Mouse (Mus musculus): ENCODE measurements around the gene Gm6685.
A peak's percentile ranks its signal among the peaks of the same experiment; 100 is the strongest.
"Not testable (repeated sequence)": the region's sequence is repeated elsewhere in the genome, so short reads cannot be mapped to it uniquely, and the experiment has no call there.

The Gm6685 gene

DNA sequence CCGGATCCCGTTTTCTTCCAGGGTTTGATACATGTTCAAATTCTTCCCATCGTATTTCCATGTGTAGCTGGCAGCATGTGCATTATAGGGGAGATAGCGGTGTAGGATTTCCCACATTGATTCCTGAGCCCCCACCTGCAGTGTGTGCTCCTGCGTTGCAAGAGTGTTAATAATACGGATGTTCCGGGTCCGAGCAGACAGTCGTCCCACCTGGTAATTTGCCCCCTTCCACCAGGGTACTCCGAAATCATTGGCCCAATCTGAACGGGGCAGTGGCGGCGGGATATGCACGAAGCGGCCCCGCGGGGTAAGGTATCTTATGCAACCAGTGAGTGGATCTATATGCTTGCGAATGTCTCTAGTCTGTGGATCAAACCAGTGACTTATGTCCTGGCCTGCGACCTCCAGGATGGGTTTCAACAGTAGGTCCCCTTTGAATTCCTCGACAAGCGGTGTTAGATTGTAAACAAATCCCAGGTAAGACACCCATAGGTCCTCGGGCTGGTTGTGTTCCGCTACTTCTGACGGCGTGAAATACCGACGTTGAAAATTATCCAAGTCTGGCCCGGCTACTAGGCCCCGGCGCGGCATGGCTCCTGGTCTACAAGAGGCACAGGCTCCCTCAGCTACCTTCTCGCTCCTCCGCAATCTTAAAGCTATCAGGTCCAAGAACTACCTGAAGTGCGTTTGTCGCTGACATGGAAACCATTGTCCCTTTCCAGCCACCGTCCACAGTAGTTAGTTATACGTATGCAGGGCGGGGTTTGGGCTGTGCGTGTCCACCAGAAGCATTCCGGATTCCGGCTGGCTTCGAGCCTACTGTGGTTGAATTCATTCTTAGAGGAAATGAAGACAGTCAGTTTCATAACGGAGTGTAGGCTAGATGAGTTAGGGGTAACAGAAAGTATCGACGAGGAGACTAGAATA lies at the start of gene Gm6685:
Gm6685 (minus strand) TSS at position 644 of the 927 bp plus-strand sequence.
- not testable (repeated sequence) for DNase-seq

DNA sequence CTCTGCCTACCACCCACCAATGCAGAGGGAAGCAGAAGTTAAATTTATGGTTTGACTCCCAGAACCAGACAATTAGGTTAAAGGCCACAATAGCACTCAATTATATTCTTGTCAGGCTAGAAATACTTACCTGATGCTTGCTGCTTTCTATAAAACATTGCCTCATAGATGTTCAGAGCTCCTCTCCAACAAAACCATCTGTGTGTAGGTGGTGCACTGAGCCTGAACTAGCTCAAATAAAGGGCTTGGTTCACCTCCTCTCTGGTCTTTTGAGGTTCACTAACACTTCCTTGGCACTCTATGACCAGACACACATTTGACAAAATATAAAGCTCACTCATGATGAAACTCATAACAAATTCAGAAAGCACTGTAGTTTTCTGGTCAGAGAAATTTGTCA lies 36.2 kb upstream of the Gm6685 start:
- no peak for DNase-seq

DNA sequence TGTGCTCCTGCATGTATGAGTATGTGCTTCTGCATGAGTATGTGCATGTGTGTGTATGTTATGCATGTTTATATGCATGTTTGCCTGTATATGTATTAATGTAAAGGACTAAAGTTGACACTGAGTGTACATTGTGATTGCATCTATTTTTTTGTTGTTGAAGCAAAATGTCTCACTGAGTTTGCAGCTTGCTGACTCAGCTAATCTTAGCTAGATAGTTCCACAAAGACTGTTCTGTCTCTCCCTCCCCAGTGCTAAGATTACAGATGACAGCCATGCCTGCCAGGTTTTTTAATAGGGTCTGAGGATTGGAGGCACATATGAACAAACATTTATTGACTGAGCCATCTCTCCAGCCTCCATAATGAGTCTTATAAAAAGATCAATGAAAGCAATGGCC lies 35.0 kb upstream of the Gm6685 start:
- DNase-seq = no peak

DNA sequence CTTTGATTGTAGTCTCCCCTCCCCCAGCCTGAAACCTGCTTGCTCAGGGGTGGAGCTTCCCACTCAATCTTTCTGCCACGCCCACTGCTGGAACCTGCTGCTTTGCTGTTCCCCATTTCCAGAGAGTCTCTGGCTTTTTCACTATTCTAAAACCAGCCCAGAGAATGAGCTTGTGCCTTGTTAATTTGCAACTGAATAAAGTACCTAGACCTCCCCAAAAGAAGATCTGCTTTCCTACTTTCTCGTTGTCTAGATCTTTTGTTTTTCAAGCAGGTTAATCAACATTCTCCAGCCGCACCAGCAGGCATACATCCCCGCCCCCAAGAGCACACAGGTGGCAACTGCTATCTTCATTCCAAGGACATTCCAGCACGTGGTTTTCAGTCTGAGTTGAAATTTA lies 31.7 kb upstream of the Gm6685 start:
- not testable (repeated sequence) for DNase-seq

DNA sequence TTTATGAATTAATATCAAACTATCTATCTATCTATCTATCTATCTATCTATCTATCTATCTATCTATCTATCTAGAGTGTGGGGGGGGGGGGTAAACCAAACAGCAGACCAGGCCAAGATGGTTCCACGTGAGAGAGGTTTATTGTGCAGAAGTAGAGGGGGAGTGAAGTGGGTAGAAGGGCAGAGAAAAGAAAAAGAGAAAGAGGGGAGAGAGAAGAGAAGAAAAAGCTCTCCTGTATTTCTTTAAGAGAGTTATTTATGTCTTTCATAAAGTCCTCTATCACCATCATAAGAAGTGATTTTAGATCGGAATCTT lies 26.2 kb upstream of the Gm6685 start:
- DNase-seq = no peak

DNA sequence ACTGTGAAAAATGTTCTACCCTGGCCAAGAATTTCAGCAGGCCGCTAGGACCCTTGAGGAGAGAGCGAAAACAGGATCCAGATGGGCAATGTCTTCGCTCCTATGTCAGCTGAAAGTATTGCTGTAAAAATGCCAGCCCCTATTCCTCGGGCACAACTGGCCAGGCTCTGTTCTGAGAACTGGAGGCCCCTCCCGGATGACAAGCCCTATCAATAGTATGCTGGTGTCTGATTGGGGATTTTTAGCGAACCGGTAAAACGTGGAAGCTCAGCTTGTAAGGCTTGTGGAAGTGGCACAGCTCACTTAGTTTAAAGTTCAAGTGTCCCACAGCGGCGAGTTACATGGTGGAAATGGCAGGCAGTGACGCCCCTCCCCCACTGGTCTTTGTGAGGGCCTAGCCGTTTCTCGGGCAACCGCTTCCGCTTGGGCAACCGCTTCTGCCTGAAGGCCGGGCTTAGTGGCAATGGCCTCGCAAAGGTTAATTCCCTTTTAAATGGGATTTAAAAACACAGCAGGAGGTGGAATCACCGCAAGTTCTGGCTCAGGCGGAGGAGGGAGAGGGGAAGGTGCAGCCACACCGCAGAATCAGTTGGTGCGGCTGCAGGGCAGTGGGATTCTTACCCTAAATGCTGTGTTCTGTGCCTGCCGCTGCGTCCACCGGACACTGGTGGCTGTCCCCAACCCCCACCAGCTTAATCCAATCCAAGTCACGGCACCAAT lies 25.7 kb upstream of the Gm6685 start:
- peak; percentile 94 for DNase-seq

DNA sequence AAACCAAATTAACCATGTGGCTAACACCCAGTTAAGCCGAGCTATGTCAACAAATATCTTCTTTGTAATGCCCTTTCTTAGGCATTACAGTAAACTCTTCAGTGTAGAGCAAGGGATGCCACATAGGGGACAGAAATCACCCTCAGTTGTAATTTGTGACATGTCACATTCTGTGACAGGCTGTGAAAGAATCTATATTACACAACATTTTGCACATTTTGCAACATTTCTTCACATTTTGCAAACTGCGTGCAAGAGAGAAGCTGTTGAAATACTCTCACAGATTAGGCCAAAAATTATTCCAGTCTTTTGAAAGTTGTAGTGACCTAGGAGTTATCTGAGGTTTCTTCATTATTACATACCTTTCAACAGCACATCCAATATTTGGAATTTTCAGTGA lies 3.8 kb upstream of the Gm6685 start:
- no peak for DNase-seq

DNA sequence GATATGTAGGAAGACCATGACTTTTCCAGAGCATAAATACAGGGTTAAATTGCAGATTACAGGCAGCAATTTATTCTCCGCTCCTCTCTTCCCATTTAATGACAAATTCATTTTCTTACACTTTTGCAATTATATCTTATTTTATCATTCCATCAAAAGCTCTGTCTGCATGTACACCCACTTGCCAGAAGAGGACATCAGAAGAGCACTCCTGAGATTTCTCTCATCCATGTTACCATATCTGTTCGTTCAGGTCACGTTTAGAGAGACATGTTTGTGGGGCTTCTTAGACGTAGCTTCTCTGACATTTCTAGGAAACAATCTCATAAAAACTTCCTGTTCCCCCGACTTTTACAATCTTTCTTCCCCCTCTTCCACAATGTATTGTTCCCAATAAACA lies 2.2 kb upstream of the Gm6685 start:
- DNase-seq = peak; percentile 7

DNA sequence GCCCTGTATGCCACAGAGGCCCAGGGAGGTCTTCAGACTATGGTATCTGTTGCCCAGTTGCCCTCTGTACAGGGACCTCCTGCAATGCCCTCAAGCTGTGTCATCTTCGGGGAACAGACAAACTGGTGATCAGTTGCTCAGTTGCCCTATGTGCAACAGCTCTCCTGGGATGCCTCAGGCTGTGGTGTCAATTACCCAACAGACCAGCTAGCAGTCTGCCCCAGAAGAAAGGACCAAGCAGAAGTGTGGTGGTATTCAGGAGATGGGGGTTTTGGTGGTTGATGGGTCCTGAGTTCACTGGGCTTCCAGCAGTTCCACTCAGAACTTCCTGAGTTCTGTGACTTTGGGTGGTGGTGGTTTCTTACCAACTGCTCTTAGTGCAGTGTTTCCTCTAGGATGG lies 11.8 kb downstream of the Gm6685 start:
- DNase-seq = no peak

DNA sequence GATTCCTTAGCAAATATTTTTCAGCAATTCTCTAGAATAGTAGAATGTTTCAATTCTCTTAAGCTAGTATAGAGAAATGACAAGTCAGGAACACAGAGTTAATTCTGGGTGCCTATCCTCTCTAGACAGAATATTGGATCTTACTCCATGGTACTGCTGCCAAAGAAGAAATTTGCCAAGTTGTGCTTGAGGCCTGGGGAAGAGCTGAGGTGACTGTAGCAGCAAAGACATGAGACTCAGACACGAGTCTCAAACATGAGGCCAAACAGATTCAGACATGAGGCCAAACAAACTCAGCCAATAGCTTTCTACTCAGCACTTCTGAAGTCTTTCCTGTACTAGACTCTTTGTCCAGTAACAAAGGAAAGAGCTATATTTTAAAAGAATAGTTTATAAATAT lies 26.3 kb downstream of the Gm6685 start:
- no peak for DNase-seq

DNA sequence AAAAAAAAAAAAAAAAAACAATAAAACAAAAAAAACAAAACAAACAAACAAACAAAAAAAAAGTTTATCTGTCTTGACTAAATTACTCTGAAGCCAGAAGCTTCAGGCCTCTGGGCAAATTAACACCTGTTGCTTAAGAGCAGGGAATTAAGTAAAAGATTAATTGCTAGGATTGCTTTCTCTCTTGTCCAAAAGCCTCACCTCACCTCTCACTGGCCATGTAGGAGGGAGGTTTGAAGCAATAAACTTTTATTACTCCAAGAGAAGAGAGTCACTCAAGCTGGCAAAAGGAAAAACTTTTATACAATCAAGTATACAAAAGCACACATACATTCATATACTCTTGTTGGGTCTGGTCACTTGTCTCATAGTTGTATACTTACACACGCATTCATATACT lies 31.9 kb downstream of the Gm6685 start:
- no peak for DNase-seq

DNA sequence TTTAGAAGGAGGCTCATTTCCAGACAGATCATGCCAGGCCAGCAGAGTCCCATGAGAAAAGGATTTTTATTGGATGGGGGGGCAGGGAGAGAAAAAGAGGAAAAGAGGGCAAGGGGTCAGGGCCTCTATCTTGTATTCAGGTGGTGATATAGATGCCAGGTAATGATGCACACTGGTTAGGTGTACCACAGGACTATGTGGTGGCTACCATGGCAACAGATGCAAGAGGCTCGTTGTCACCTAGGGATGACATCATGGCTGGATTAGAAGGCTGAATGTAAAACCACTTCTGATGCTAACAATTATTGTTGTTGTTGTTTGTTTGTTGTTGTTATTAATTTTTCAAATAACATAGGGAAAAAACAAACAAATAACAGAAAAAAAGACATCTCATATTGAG lies 49.2 kb downstream of the Gm6685 start:
- no peak for DNase-seq

Data from lung, postnatal 36 days (tissue).